Mouse (Mus musculus): ENCODE data around the gene Ubqln3. TPM values are rescaled to one million over a fixed set of nuclear protein-coding genes. Genes with fewer than 3 reads are reported as not detected.

The Ubqln3 gene
- not detected for total RNA-seq (2021)
- long read RNA-seq, experiment 1, result 0 reads
- long read RNA-seq, experiment 2, result 0 reads

DNA sequence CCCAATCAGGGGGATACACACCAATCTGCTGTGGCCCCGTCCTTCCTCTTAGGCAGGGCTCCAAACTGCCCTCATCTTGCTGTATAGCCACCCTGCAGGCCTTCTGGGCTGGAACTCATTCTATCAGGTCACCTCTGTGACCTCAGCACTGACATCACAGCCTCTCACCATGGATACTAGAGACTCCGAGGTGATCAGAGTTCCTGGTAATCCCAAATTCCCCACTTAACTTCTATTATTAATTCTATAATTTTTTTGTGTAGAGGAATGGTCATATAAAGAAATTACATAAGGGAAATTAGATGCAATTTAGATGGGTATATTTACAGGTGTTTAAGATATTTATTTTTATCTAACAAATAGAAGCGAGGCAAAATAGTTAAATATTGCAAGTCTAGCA is at the start of gene Ubqln3:
Gene Ubqln3 (minus strand): TSS at position 101 of the 400 bp plus-strand sequence.
- no peak for DNase-seq
- intact Hi-C loops (cut with DNase I), result no loop called here

DNA sequence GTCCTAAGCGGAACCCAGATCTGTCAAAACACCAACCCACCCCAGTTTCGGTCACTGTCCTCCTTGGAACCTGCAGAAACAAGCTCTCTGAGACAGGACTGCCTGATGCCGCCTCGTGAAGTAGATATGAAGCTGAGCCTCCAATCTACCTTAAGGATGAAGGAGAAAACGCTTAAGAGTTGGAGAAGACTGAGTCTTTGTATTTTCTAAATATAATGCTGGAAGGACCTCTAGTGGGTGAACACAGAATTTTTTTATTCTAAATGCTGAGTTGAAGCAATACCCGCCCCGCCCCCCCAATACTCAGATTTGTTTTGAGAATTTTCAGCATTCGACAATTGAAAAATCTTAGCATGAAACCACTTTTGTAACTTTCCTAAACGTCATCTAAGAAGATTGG is 48.2 kb upstream of the Ubqln3 start:
- no peak for DNase-seq
- intact Hi-C loops (cut with DNase I), result no loop called here

DNA sequence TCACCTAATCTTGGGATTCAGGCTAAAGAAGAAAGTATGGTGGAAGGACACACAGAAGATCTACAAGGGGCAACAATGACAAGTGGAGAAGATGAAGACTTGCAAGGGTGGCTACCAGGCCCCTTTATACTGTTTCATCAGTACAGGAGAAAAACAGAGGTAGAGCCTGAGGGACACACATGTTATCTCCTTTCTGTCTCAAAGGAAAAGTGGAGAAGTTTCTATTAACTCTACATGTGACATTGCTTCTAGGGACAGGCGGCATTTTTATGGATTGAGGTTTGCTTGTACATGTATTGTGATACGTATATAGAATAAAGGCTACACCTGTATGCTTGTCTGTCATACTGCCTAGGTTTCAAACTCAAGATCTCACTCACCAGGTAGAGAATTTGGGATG is 40.2 kb upstream of the Ubqln3 start, which contains the start of gene Olfr648:
Gene Olfr648 (minus strand): TSS at position 101 of the 400 bp plus-strand sequence.
- intact Hi-C loops (cut with DNase I), result no loop called here
- no peak for DNase-seq

DNA sequence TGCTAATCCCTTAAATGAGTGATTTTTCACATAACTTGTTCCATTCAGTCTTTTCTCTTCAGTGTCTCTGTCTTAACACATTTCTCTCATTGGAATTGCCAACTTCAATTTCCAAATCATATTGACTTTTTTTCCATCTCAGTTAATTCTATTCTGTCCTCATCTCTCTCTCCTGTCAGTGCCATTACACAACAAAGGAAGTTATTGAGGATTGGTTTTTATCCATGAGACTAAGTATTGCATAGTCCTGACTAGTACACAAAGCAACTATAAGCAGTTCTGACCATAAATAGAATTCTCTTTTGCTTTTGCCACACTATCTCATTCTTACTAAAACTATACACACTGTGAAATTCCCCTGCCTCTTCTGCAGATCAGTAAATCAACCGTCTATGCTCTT is 36.0 kb upstream of the Ubqln3 start:
- intact Hi-C loops (cut with DNase I), result no loop called here
- no peak for DNase-seq

DNA sequence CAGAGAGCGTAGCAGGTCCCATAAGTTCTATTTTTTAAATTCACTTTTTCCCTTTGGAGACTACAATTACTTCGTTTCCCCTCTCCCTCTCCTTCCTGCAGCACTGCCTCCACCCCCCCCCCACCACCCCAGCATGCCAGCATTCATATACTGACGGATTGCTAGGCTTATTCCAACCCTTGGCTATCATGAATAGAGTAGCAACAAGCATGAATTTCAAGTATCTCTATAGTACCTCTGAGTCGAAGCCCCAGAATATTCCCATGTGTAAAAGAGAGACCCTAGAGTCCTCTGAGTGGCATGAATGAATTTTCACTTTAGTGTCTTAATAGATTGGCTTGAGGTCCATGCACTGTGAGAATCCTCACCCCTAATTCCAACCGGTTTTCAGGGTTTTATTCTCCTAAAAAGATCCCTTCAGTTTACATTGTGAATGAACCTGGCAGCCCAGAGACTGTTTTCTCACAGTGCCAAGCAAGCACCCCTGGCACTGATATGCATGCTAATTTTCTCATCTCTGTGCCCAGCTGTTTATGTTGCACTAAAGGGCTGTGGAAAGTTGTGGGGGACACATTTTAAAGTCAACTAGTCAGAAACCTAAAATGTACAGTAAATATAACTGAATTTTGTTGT is 35.5 kb upstream of the Ubqln3 start:
- no peak for DNase-seq
- intact Hi-C loops (cut with DNase I), result no loop called here

DNA sequence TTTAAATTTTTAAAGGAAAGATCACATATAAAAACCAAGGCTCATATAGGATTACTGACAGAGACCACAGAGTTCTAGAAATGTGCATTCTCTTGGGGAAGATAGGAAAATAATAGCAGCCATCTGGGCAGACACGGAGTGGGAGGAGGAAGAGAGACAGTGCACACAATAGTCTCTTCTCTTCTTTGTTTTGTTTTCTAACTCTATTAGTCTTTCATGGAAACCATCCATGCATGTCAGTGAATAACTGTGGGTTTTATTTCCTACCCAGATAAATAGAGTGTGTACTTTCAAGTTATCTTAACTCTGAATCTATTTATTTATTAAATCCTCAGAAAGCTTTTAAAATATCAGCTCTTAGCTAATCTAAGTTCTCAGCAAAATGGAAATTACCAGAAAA is 32.0 kb upstream of the Ubqln3 start:
- intact Hi-C loops (cut with DNase I), result no loop called here
- no peak for DNase-seq

DNA sequence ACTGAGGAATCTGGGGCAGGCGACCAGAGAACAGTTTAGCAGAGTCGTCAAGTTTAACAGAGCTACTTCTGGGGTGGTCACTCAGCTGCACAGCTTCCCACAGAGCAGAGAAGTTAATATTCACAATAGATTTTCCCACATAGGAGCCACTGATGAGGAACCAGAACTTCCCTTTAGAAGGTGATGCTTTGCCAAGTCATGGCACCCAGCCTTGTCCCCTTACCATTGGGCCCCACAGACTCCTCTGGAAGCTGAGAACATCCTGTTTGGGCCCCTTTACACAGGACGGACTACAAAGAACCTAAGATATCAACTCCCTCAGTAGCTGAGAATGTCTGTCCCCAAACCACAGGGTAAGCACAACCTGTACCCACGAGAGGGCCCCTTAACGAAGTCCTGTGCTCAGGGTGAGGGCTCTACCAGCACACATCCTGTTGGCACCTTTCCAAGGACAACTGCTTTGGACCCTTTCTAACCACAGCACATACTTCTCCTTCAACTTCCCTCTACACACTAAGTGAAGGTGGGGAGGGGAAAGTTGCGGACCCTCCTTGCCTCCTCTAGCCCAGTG is 26.6 kb upstream of the Ubqln3 start:
- no peak for DNase-seq
- intact Hi-C loops (cut with DNase I), result no loop called here

DNA sequence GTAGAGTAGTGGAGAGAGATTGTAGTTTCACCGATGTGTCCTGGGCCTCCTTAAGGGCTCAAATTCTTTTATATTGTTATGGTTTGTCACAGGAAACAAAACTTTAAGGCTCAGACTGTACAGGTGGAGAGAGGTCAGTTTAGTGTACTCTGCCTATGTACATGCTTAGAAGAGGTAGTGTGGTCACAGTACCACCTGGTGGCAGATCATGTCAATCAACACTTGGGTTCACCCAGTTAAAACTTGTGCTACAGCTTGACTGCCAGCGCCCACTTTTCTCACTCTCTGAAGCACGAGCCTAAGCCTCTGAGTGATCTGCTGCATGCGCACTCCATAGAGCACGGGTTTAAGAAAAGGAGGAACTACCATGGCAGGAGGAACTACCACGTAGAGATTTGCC is 24.0 kb upstream of the Ubqln3 start:
- intact Hi-C loops (cut with DNase I), result no loop called here
- DNase-seq, result no peak

DNA sequence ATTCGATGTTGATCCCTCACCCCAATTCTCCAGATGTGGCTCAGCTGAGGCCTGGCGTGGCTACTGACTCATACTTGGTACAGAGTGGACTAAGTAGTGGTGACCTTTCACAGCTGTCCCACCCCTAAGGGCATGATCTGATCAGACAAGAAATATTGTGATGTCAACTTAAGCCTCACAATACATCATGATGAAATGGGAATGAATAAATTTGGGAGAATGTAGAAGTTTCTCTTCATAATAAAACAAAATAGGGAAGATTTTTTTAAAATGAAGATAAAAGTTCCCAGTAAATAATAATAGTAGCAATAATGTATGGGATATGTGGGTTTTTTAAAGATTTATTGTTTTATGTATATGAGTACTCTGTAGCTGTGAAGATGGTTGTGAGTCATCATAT is 7.4 kb upstream of the Ubqln3 start, which contains the start of gene Ubqlnl:
Gene Ubqlnl (minus strand): TSS at position 101 of the 400 bp plus-strand sequence.
- intact Hi-C loops (cut with DNase I), result no loop called here
- DNase-seq, result no peak

DNA sequence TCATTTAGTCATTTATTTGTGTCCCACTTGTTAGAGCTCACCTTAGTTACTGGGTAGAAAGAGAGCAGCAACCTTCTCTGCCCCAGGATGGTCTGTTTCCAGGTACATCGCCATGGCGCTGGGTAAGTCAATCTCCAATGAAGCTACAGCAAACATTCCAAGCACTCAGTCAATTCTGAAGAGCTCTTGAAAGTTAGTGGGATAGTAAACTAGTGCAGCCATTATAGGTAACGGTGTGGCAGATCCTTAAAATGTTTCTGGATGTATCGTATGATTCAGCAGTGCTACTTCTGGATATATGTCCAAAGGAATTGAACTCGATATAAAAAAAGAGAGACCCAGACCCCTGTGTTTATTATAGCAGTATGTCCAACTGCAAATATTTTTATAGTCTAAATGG is 5.8 kb downstream of the Ubqln3 start, which contains the start of gene Olfr643:
Gene Olfr643 (minus strand): TSS at position 101 of the 400 bp plus-strand sequence.
- intact Hi-C loops (cut with DNase I), result no loop called here
- DNase-seq, result no peak

DNA sequence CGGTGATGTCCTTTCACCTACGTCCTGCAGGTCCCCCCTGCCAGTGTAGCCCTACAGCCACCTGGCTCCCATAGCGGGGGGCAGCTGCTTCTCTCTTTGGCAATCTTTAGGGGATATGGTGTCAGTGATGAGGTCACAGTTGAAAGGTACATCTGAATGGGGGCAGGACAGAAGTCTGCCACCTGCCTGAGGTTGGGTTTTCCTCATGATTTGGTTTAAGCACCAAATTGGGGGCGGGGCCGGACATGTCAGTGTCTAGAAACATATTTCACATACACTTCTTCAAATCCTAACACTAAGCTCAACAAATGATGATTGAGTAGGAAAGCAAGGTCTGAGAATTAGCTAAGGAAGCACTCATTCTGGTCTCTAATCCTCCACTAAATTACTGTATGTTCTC is 13.4 kb downstream of the Ubqln3 start, which contains the start of gene Ubqln5:
Gene Ubqln5 (minus strand): TSS at position 101 of the 400 bp plus-strand sequence.
- intact Hi-C loops (cut with DNase I), result no loop called here

DNA sequence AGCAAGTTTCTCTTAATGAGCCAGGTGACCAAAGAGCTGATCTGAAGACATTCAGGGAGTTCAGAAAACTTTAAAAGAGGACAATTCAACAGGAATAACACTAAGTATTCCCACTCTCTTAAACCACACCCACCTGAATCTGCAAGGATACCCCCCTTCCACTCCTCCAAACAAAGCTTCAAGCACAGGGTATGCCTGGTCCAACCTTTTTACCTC is 38.4 kb downstream of the Ubqln3 start, which contains the start of gene Olfr646:
Gene Olfr646 (plus strand): TSS at position 117 of the 216 bp plus-strand sequence.
- no peak for DNase-seq
- intact Hi-C loops (cut with DNase I), result no loop called here

More for the DNA sequence above, 13.4 kb downstream of the Ubqln3 start, which contains the start of gene Ubqln5:
- DNase-seq, result no peak

DNA sequence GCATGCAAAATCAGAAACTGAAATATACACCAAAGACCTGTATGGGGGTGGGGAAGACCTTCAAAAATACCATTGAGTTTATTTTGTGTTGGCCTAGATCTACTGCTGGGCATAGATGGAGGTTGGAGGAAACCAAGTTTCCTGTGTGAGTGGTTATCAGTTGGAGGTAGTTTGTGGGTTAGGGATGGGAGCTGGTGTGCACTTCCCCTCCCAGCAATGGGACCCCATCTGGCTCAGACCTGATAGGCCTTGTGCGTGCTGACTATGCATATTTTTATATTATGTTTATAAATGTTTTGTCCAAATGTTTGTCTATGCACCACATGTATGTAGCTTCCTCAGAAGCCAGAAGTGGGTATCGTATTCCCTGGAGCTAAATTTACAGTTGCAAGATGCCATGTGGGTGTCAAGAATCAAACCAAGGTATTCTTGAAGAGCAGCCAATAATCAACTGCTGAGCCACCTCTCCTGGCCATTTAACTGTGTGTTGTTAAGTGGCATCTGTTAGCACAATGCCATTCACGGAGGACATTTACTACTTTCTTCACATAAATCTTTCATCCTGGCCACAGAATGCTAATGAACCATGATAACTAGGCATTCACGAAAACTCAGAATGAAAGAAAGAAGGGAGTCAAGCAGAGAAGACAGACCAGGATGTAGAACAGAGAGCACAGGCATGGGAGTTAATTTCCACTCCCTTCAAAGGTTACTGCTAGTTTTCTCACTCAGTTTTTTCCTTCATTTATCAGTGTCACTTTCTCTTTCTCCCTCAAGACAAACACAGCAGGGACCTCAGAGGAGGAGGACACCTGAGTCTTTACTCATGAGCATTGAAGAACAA is 38.9 kb downstream of the Ubqln3 start:
- no peak for DNase-seq
- intact Hi-C loops (cut with DNase I), result no loop called here

Other genes starting within 250 kb of the Ubqln3 start
- not detected for gene Olfr64, start 248.8 kb downstream of the Ubqln3 start, total RNA-seq (2021)
- gene Olfr65, start 239.8 kb downstream of the Ubqln3 start, total RNA-seq (2021), result not detected
- not detected for gene Olfr631, start 214.5 kb downstream of the Ubqln3 start, total RNA-seq (2021)
- not detected for gene Olfr632, start 208.9 kb downstream of the Ubqln3 start, total RNA-seq (2021)
- not detected for gene Olfr633, start 198.8 kb downstream of the Ubqln3 start, total RNA-seq (2021)
- not detected for gene Olfr635, start 172.1 kb downstream of the Ubqln3 start, total RNA-seq (2021)
- gene Olfr638, start 144.5 kb downstream of the Ubqln3 start, total RNA-seq (2021), result not detected
- gene Olfr639, start 126.0 kb downstream of the Ubqln3 start, total RNA-seq (2021), result not detected
- gene Olfr640, start 117.7 kb downstream of the Ubqln3 start, total RNA-seq (2021), result not detected
- gene Olfr641, start 107.8 kb downstream of the Ubqln3 start, total RNA-seq (2021), result not detected
- not detected for gene Olfr642, start 90.6 kb downstream of the Ubqln3 start, total RNA-seq (2021)
- not detected for gene 4930516K23Rik, start 81.8 kb downstream of the Ubqln3 start, total RNA-seq (2021)
- gene Olfr644, start 71.4 kb downstream of the Ubqln3 start, total RNA-seq (2021), result not detected
- not detected for gene Olfr645, start 57.8 kb downstream of the Ubqln3 start, total RNA-seq (2021)
- gene Olfr646, start 38.4 kb downstream of the Ubqln3 start, total RNA-seq (2021), result not detected
- gene Ubqln5, start 13.5 kb downstream of the Ubqln3 start, total RNA-seq (2021), result not detected
- not detected for gene Olfr643, start 5.9 kb downstream of the Ubqln3 start, total RNA-seq (2021)
- not detected for gene Ubqlnl, start 7.3 kb upstream of the Ubqln3 start, total RNA-seq (2021)
- gene Olfm5, start 21.6 kb upstream of the Ubqln3 start, total RNA-seq (2021), result not detected
- not detected for gene Olfr648, start 40.1 kb upstream of the Ubqln3 start, total RNA-seq (2021)
- not detected for gene Olfr649, start 52.7 kb upstream of the Ubqln3 start, total RNA-seq (2021)
- under 1 TPM; 0.45 to 0.54 TPM for gene Trim6, start 75.5 kb upstream of the Ubqln3 start, total RNA-seq (2021)
- gene Trim34a, start 101.2 kb upstream of the Ubqln3 start, total RNA-seq (2021), result 1 to 10 TPM; 3.7 to 3.8 TPM
- 1 to 10 TPM; 2.6 to 2.9 TPM for gene Trim5, start 144.8 kb upstream of the Ubqln3 start, total RNA-seq (2021)
- gene Trim12a, start 172.2 kb upstream of the Ubqln3 start, total RNA-seq (2021), result 1 to 10 TPM; 6.1 to 8.2 TPM
- gene Trim34b, start 186.2 kb upstream of the Ubqln3 start, total RNA-seq (2021), result under 1 TPM; 0.17 to 0.34 TPM
- gene Trim12c, start 210.1 kb upstream of the Ubqln3 start, total RNA-seq (2021), result 1 to 10 TPM; 5.4 to 6.5 TPM
- not detected for gene Trim30b, start 226.6 kb upstream of the Ubqln3 start, total RNA-seq (2021)

Measured in heart, postnatal 14 days (tissue).